Mouse (Mus musculus) kidney, postnatal 36 days (tissue): Measurements from ENCODE around the gene Kng2.
"Not testable (repeated sequence)": the region's sequence is repeated elsewhere in the genome, so short reads cannot be mapped to it uniquely, and the experiment has no call there.

Experiments used
- DNase-seq, 2 experiments: peaks; one replicate each; pipeline ENCODE4 v3.0.0; 2021 to 2022; ENCODE audit warnings: mixed read lengths in 2 of 2

Gene Kng2

DNA sequence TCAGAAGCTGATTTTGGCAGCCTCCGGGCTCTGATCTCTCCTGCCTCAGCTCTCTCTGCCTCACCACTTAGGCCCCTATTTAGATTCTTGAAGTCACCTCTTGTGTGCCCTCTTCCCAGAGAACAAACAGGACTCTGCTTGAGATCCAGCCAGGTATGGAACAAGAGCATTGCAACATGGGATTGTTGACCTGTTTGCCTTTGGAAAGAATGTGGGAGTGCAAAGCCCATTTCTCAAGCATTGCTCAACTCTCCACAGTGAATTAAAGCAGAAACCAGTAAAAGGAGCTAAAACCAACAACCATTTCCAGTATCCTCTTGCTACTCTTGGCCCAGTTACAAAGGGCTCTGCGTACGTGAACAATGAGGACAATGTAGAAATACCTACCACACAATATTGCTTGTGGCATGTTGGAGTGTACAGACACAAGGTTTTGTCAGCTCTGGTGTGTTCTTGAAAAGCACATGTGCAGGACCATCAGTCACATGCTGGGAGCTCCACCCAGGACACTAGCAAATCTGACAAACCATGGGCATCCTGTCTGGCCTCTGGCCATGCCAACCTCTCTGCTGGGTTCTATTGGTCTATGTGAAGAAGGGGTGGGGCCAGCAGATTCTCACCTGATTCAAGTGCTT, at the start of gene Kng2:
Gene Kng2, minus strand, starts transcription at position 517 of the 635 bp plus-strand sequence.
- peak; percentile 48 to 62 for DNase-seq

DNA sequence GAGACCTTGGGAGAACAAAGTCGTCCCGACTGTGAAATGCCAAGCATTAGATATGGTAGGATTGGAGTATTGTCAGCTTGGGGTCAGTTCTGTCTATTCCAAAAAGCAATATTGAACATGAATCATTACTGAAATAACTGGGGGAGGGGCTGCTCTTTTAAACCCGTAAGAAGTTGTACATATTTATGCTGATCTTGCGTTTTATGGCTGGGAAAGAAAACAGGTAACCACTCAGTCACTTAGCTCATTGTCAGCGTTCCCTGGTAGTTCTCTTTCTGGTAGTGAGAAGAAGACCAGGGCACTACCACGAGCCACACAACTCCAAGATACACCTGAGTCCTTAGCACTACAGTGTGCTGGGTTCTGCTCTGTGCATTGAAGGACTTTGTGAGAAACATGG, 48.2 kb upstream of the Kng2 start:
- DNase-seq, result not testable (repeated sequence)

DNA sequence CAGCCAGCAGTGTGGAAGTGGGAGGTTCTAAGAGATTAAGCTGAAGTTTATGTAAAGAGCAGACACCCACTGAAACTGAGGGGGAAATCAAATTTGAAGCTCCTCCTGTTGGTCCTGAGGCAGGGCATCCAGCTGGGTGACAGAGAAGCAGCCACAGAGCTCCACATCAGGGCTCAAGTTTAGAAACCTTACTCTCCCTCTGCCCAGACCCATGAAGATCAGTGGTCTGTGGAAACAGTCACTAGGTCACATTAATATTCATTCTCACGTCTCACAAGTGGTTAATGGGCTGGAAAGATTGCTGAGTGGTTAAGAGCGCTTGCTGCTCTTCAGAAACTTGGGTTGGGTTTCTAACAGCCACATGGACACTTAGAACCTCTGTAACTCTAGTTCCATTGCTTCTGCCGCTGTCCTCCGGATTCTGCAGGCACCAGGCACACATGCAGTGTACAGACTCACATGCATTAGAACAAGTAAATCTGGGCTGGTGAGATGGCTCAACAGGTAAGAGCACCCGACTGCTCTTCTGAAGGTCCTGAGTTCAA, 31.6 kb upstream of the Kng2 start:
- DNase-seq, result peak in 1 of 2 experiments; percentile 14

DNA sequence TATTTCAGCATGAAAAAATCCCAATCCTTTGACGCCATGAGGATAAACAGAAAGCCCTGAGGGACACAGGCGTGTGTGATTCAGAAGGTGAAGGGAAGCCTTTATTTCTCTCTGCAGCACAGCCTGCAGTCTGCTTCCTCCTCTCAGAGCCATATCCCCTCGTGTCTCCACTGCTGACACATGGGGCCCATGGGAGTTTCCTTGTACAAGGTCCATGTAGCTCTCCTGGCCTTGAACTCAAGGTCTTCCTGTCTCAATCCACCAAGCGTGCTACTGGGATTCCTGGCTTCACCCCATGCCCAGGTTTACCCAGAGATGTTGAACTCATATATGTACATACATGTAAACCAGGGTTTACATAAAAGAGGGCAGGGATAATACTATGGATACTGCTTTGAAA, 30.3 kb upstream of the Kng2 start:
- not testable (repeated sequence) for DNase-seq

DNA sequence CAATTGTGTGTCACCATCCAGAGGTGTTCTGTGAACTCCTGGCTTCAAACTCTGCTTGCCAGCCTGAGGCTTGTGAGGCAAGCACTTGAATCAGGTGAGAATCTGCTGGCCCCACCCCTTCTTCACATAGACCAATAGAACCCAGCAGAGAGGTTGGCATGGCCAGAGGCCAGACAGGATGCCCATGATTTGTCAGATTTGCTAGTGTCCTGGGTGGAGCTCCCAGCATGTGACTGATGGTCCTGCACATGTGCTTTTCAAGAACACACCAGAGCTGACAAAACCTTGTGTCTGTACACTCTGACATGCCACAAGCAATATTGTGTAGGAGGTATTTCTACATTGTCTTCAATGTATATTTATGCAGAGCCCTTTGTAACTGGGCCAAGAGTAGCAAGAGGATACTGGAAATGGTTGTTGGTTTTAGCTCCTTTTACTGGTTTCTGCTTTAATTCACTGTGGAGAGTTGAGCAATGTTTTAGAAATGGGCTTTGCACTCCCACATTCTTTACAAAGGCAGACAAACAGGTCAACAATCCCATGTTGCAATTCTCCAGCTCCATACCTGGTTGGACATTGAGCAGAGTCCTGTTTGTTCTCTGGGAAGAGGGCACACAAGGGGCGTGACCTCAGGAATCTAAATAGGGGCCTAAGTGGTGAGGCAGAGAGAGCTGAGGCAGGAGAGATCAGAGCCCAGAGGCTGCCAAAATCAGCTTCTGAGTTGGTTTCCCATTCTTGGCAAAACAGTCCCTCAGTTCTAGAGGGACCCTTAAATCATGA, 28.6 kb upstream of the Kng2 start, which contains the start of gene Kng1:
Gene Kng1, plus strand, starts transcription at position 198 of the 780 bp plus-strand sequence.
- DNase-seq, result peak in 1 of 2 experiments; percentile 17

DNA sequence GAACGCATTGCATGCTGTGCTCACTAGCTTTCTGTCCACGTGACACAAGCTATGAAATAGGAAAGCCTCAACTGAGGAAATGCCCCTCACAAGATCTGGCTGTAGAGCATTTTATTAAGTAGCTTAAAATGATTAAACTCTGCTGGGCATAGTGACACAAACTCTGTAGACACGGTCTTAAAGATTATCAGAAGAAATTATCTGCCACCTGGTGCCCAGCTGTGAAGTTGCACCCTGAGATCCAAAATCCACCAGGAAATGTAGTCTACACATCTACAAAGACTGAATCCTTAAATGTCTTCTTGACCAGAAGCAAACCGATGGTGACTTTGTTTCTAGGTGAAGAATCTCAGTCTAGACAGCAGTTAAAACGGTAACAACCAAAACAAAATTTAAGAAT, 17.0 kb upstream of the Kng2 start:
- DNase-seq, result peak in 1 of 2 experiments; percentile 52

DNA sequence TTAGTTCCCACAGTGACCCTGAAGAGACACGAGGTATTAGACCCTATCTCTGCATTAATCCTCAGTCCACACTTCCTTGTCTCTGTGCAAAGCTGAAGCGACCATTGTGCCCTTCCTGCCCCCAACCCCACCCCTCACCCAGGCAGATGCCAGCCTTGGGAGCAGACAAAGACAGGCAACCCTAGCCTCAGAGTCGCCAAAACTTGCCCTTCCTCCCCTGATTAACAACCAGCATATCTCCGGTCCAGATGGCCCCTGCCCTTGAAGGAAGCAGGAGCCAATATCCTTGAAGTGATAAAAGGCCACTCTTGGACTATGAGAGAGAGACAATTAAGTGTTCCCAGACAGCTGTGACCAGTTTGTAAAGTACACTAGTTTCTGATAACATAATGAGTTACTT, 11.6 kb upstream of the Kng2 start:
- DNase-seq, result no peak

DNA sequence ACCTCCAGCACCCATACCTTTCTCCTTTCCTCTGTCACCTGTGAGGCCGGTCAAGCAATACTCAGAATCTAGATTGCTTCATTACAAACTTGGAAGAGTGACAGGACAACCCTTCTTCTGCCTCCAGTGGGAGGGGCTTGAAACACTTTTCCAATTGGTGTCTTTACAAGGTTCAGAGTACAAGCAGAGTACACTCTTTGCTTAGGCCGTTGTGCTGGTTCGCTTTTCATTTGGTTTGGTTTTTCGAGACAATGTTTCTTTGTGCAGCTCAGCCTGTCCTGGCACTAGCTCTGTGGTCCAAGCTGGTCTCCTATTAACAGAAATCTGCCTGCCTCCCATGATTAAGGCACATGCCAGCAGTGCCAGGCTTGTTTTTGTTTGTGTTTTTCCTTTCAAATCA, 10.0 kb upstream of the Kng2 start:
- DNase-seq, result peak; percentile 67 to 84

DNA sequence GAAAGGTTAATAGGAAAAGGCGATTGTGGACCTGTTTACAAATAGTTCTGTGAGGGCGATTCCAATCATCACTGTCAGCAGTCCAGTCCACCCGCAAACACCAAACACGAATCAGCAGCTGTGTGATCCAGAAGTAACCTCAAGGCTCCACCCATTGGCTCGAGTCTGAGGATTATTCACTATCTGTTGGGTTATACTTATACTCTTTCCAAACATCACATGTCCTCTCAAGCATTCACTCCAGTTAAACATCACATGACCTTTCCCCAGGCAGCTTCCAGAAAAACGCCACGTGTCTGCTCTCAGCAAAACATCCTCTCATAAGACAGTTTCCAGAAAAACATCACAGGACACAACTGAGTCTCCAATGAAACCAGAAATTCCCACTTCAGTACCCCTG, 8.5 kb upstream of the Kng2 start:
- DNase-seq, result peak; percentile 73 to 81

DNA sequence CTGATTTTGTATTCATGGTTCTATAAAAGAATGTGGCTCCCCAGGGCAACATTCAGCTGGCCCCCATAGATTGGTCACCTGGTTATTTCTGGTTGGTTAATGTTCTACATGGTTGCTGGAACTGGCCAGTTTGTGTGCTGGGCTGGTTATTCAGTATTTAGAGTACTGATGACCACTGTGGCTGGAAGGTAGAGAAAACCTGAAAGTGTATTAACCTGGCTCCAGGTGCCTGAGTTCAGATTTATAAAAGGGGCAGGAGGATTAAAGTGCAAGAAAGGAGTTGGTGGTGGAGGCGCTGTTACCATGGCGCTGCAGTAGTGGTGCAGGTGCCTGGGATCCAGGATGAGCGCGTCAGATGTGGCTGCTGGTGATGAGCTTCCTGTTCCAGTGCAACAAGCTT, 4.4 kb upstream of the Kng2 start:
- peak; percentile 68 to 86 for DNase-seq

DNA sequence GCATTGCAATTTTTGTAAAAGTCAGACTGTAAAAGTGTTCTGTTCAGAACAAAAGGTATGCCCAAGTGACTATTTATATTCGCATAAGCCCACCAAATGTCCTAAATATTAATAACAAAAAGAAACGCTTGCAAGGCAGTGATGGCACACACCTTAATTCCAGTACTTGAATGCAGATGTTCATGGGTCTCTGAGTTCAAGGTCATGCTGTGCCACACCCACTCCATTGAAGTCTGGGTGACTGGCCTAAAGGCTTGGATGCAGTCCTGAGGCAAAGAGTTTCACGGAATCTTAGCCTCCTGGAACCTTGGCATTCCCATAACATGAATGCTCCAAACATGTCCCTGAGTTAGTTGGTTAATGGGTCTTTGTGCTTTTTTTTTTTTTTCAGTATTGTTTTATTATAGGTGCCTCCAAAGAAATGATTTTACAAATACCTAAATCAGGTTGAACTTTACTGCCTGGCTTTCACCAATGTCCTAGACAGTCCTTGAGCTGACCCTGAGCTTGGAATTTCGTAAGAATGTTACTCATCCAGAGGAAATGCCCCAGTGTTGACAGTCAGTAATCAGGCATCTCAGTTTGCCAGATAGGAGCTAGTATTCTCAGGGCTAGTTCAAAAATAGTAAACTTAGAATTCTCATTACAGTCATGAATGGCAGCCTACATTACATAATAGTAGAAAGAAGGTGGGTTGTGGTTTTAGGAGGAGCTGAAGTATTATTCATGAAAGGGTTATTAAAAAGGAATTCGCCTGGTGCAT, 1.6 kb upstream of the Kng2 start:
- no peak for DNase-seq

DNA sequence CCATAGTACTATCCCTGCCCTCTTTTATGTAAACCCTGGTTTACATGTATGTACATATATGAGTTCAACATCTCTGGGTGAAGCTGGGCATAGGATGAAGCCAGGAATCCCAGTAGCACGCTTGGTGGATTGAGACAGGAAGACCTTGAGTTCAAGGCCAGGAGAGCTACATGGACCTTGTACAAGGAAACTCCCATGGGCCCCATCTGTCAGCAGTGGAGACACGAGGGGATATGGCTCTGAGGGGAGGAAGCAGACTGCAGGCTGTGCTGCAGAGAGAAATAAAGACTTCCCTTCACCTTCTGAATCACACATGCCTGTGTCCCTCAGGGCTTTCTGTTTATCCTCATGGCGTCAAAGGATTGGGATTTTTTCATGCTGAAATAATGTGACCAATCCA, 1.9 kb downstream of the Kng2 start:
- not testable (repeated sequence) for DNase-seq

DNA sequence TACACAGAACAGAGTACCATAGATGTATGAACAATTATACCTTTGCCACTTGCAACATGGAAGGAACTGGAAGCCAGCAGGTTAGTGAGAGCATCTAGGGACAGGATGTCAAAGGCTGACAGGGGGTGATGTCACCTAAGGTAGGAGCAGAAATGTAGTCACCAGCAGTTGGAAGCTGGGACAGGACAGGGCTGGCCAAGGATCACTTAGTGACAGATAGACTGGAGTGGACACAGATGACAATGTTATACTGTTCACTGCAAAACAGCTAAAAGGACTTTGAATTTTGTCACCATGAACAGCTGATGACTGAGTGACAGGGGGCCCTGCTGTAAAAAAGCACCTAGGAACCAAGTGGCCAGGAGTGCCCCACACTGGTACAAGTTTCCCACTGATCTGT, 2.7 kb downstream of the Kng2 start:
- no peak for DNase-seq

DNA sequence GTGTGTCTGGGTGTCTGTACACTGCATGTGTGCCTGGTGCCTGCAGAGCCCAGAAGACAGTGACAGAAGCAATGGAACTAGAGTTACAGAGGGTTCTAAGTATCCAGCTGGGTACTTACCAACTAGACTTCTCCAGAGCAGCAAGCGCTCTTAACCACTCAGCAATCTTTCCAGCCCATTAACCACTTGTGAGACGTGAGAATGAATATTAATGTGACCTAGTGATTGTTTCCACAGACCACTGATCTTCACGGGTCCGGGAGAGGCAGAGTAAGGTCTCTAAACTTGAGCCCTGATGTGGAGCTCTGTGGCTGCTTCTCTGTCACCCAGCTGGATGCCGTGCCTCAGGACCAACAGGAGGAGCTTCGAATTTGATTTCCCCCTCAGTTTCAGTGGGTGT, 4.2 kb downstream of the Kng2 start:
- peak; percentile 46 to 69 for DNase-seq

DNA sequence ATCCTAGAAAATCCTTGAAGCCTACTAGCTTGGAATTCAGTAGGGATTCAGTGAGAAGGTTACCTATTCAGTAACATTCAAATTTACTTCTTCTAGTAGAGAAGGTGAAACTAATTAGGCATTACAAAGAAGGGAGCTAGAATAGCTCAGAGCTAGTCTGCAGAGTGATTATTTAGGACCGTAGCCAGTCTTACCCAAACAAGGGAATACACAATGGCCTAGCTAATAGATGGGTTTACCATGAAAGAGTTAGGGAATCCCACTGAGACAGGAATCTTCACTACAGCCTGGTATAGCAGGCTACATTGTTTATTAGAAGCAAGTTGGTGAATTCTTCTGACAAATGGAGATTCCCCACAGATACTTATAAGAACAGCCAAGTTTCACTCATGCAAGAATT, 8.7 kb downstream of the Kng2 start:
- DNase-seq, result not testable (repeated sequence)

DNA sequence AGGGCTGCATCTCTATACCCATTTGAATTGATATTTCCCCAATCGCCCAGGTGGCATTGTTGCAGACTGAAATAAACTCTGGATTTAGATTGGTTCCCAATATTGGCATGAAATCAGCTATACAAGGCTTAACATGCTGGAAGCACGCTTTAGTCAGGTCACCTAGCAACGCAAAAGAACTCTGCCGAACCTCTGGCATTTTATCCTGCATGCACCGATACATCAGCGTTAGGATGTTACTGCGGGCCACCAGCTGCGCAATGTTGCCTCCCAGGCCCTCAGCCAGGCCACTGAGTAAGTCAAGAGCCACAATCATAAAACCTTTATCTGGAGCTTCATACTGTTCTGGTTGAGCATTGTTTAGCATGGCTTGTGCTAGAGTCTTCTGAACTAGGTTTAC, 14.6 kb downstream of the Kng2 start:
- DNase-seq, result not testable (repeated sequence)

DNA sequence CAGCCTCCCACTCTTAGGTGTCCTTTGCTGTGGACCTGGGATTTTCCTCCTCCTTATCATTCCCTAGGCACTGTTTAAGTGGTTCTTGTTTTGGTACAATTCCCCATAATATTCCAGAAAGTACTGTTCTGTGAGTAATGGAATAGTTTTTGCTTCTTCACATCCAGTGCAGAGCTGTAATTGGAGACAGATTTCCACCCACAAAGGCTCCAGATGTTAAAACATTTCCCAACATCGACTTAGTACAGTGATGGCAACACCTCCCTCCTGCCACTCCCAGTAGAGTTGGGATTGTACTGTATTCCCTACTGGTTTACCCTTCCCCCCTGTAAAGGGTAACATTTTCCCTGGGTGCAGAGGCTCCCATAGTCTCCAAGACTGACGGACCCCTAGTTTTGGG, 15.5 kb downstream of the Kng2 start:
- DNase-seq, result not testable (repeated sequence)

DNA sequence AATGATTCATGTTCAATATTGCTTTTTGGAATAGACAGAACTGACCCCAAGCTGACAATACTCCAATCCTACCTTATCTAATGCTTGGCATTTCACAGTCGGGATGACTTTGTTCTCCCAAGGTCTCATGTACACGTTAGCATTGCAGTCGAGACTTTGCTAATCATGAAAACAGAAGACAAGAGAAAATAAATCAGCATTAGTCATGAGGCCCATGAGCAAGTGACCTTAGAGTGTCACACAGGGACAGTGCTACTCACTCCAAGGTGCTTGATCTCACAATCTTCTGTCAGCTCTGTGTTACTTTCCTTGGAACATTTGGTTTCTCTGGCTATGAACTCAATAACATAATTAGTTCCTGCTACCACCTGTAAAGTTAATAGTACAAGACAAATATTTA, 32.3 kb downstream of the Kng2 start:
- not testable (repeated sequence) for DNase-seq

DNA sequence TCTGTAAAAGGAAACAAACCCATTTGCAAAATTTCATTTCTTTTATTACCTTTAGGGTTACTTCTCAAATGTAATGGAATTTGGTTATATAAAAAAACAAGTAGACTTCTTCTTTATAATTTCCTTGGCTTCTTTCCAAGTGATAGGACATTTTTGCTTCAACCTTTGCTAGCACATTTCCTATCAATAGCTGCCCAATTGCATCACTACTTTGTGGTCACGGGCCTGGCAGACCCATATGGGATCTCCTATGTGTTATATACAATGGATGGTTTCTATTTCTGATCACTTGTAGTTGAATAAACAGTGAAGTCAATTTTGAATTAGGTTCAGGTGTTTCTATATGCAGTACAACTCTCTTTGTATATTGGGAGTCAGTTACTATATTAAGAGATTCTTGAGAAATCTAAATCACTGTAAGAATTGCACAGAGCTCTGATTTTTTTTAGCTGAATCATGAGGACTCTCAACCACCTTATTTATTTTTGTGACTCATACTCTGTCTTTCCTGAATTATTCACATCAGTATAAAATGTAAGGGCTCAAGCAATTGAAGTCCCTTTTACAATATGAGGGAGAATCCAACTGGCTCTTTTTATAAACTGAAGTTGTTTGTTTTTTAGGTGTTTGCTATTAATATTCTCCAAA, 61.8 kb downstream of the Kng2 start:
- DNase-seq, result no peak

DNA sequence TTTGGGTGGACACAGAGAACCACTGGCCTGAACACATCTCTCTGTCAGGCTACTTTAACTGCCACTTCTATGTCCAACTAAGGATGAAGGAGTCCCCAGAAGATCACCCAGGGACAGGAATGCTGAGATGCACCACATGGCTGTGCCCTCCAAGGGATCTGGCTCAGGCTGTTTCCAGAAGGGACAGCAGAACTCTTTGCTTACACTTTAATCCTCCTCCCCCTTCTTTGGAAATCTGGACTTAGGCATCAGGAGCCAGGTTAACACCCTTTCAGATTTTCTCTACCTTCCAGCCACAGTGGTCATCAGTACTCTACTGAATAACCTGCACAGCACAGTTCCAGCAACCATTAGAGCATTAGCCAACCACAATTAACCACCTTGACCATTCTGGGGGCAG, 66.0 kb downstream of the Kng2 start:
- DNase-seq, result no peak

DNA sequence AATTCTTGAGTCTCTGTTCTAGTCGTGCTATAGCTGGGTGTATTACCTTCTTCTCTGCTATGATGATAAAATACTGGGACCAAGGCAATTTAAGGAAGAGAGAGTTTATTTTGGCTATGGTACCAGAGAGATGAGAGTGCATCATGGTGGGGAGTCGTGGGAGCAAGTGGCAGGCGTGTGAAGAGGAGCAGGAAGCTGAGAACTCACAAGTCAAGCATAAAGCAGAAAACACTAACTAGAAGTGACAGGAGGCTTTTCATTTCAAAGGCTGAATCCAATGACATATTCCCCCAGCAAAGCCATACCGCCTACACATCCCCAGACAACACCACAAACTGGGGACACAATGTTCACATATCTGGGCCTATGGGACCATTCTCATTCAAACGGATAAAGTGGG, 67.0 kb downstream of the Kng2 start:
- no peak for DNase-seq

DNA sequence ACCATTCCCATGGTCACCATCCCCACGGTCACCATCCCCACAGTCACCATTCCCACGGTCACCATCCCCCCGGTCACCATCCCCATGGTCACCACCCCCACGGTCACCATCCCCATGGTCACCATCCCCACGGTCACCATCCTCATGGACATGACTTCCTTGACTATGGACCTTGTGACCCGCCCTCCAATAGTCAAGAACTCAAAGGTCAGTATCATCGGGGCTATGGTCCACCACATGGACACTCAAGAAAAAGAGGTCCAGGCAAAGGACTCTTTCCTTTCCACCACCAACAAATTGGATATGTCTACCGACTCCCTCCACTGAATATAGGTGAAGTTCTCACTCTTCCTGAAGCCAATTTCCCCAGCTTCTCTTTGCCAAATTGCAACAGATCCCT, 68.2 kb downstream of the Kng2 start:
- no peak for DNase-seq

DNA sequence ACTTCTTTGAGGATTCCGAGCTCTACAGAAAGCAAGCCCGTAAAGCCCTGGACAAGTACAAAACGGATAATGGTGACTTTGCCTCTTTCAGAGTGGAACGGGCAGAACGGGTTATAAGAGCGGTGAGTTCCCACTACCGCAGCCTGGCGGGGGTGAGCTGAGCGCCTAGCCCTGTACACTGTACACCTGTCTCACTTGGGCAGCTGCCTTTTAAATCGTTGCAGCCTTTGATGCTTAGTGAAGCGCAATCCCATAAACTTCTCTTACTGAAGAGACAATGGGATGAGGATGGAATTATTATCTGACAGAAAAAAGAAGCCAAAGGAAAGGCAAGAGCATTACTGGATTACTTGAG, 73.2 kb downstream of the Kng2 start:
- no peak for DNase-seq
